ENCODE assay signal across 25 mouse cellular contexts in the genomic region with DNA sequence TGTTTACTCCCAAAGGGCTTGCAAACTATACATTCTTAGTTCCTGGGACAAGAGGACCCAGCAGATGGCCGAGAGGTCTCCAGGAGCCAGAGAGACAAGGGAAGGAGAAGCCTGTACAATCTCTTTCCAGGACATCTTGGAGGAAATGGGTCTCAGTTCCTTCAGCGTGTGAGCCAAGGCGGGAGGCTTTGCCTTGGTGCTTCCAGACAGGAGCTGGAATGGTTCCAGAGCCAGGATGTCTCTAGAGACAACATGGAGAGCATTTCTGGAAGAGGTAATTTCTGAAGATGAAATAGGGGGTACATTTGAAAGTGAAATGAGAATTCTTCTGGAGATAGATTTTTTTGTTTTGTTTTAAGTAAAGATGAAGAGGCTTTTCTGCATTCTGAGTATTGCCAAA. TPM values are rescaled to one million over a fixed set of nuclear protein-coding genes. Genes with fewer than 3 reads are reported as not detected.
DNase-seq lines count a peak whose midpoint lies in the region; ATAC-seq and TF ChIP-seq lines count a peak whose summit lies in the region.
"Had no signal": no experiment of that assay in that cellular context is flagged by ENCODE, and none has a peak within 500 bp of the region (broad histone marks: within the 10 kb centered on the region; RNA-seq: fewer than 3 reads in every experiment).

No protein-coding gene starts in this region.

- DNase-seq in cerebellum, adult 8-10 months, result peak; percentile 35
- no peak for DNase-seq in forebrain, postnatal 0 days
- peak; percentile 31 for DNase-seq in kidney, postnatal 10 days
- peak; percentile 62 for DNase-seq in brain, adult 2 months (ENCODE audit: low read depth, low spot score)
- DNase-seq in layer of hippocampus, postnatal 25 days (ENCODE audit: extremely low spot score in 1 of 2, low spot score in 1 of 2), result no peak
- DNase-seq: adrenal gland, adult 8-10 months; gastrocnemius, postnatal 10 days; gastrocnemius, postnatal 36 days; heart, adult 2 months; heart, postnatal 14 days; heart, postnatal 4 days had no signal

- no peak overlapping the region for H3K4me2 ChIP-seq in forebrain, embryonic 15.5 days (replicated peaks)
- no peak overlapping the region for H3K4me2 ChIP-seq in forebrain, postnatal 0 days (ENCODE audit: low read depth)
- no peak overlapping the region for H3K4me2 ChIP-seq in kidney, embryonic 15.5 days
- H3K4me2 ChIP-seq: embryonic facial prominence, embryonic 12.5 days; embryonic facial prominence, embryonic 15.5 days; heart, embryonic 13.5 days; hindbrain, embryonic 14.5 days had no signal

- WGBS in forebrain, embryonic 15.5 days, result 79% methylated on average over 3 of the region's 3 CpGs
- WGBS in forebrain, postnatal 0 days, result 66% methylated on average over 3 of the region's 3 CpGs
- WGBS in kidney, embryonic 15.5 days, result 76% methylated on average over 3 of the region's 3 CpGs

- ATAC-seq in cerebellum, adult (ENCODE audit: insufficient number of reproducible peaks, low FRiP score, low TSS enrichment), result no peak
- no peak for ATAC-seq in forebrain, embryonic 15.5 days (replicated peaks)
- no peak for ATAC-seq in forebrain, postnatal 0 days
- no peak for ATAC-seq in kidney, embryonic 15.5 days (replicated peaks; ENCODE audit: low FRiP score)
- ATAC-seq: activated CD4-positive, CD25-positive, alpha-beta regulatory T cell, adult 4 months; CD4-positive, CD25-positive, alpha-beta regulatory T cell, adult 4 months; forebrain, embryonic 14.5 days; hindbrain, postnatal 0 days; inflammation-experienced regulatory T-cells, adult 6 months; intestine, embryonic 16.5 days had no signal

- H3K4me3 ChIP-seq in forebrain, embryonic 15.5 days, result no peak overlapping the region
- H3K4me3 ChIP-seq in forebrain, postnatal 0 days (ENCODE audit: low read depth, low read length), result no peak overlapping the region
- no peak overlapping the region for H3K4me3 ChIP-seq in kidney, embryonic 15.5 days (replicated peaks)
- H3K4me3 ChIP-seq: embryonic facial prominence, embryonic 12.5 days; embryonic facial prominence, embryonic 15.5 days; heart, adult 2 months; heart, embryonic 10.5 days; heart, embryonic 13.5 days had no signal

- H3K27ac ChIP-seq in forebrain, embryonic 15.5 days (replicated peaks), result peak overlapping the region; percentile 36; the same call in 1 of the 2 replicates
- H3K27ac ChIP-seq in forebrain, postnatal 0 days (ENCODE audit: low read depth, low read length), result no peak overlapping the region
- no peak overlapping the region for H3K27ac ChIP-seq in kidney, embryonic 15.5 days
- H3K27ac ChIP-seq: embryonic facial prominence, embryonic 12.5 days; embryonic facial prominence, embryonic 15.5 days; heart, adult 2 months; heart, embryonic 10.5 days; heart, embryonic 13.5 days; hindbrain, embryonic 14.5 days; hindbrain, postnatal 0 days had no signal

- H3K9me3 ChIP-seq in forebrain, embryonic 15.5 days, result no peaks in the 10 kb centered on the region
- no peaks in the 10 kb centered on the region for H3K9me3 ChIP-seq in forebrain, postnatal 0 days (ENCODE audit: low read length)
- no peaks in the 10 kb centered on the region for H3K9me3 ChIP-seq in kidney, embryonic 15.5 days (replicated peaks)
- H3K9me3 ChIP-seq: embryonic facial prominence, embryonic 12.5 days; embryonic facial prominence, embryonic 15.5 days; heart, embryonic 10.5 days; heart, embryonic 13.5 days had no signal

- H3K27me3 ChIP-seq in forebrain, embryonic 15.5 days, result no peaks in the 10 kb centered on the region
- no peaks in the 10 kb centered on the region for H3K27me3 ChIP-seq in forebrain, postnatal 0 days (ENCODE audit: insufficient read depth, low read length)
- no peaks in the 10 kb centered on the region for H3K27me3 ChIP-seq in kidney, embryonic 15.5 days
- H3K27me3 ChIP-seq: embryonic facial prominence, embryonic 12.5 days; embryonic facial prominence, embryonic 15.5 days; heart, embryonic 13.5 days had no signal

- H3K4me1 ChIP-seq in forebrain, embryonic 15.5 days, result peaks cover 34% of the 10 kb centered on the region
- no peaks in the 10 kb centered on the region for H3K4me1 ChIP-seq in forebrain, postnatal 0 days (ENCODE audit: insufficient read depth)
- 0 out of 2 replicates have a peak, but pooled peaks cover under 1% of the 10 kb centered on the region for H3K4me1 ChIP-seq in kidney, embryonic 15.5 days
- H3K4me1 ChIP-seq: embryonic facial prominence, embryonic 12.5 days had no signal

- TF ChIP-seq CTCF in forebrain, postnatal 0 days (IDR thresholded peaks at IDR 0.05; ENCODE audit: low read depth), result no peak

- H3K9ac ChIP-seq in forebrain, embryonic 15.5 days (replicated peaks), result no peak overlapping the region
- H3K9ac ChIP-seq in forebrain, postnatal 0 days, result no peak overlapping the region
- H3K9ac ChIP-seq in kidney, embryonic 15.5 days, result no peak overlapping the region
- H3K9ac ChIP-seq: embryonic facial prominence, embryonic 12.5 days; embryonic facial prominence, embryonic 15.5 days; hindbrain, embryonic 14.5 days had no signal

- H3K36me3 ChIP-seq in forebrain, embryonic 15.5 days, result peaks cover 13% of the 10 kb centered on the region; the same call in 1 of the 2 replicates
- peaks cover 13% of the 10 kb centered on the region; the same call in 1 of the 2 replicates for H3K36me3 ChIP-seq in forebrain, postnatal 0 days (ENCODE audit: insufficient read depth)
- H3K36me3 ChIP-seq in kidney, embryonic 15.5 days, result peaks cover 50% of the 10 kb centered on the region

RNA-seq across cellular contexts. Expression of a gene that starts 45.9 kb away (rescaled TPM):
- polyA plus RNA-seq in forebrain, embryonic 15.5 days (2015; fragmentation: Nextera tagmentation; extraction: Ambion mirVana), result 31.9 and 34.2 TPM in 2 replicates
- 50.9 and 60.7 TPM in 2 replicates for total RNA-seq in forebrain, postnatal 0 days (2014; rRNA removed)
- 16.6 and 21.2 TPM in 2 replicates for polyA plus RNA-seq in forebrain, postnatal 0 days (2015; fragmentation: Nextera tagmentation; extraction: Ambion mirVana)
- polyA plus RNA-seq in kidney, embryonic 15.5 days (2015; fragmentation: Nextera tagmentation; extraction: Ambion mirVana), result 21.4 and 23.4 TPM in 2 replicates
- total RNA-seq in layer of hippocampus, postnatal 25 days (2021), result 10 to 100 TPM; 60.2 to 76.4 TPM

Comparison
In these comparisons a context has a peak if more than half of its experiments do, and no peak if none do; other contexts are left out.
1. DNase-seq: peak in cerebellum, adult 8-10 months (single experiment), kidney, postnatal 10 days (single experiment) and brain, adult 2 months (single experiment); none in forebrain, postnatal 0 days (single experiment) and layer of hippocampus, postnatal 25 days (0 of 2).